Mouse (Mus musculus): ENCODE results near the gene Wdfy3.

GRCm38 (mm10) chr5:102084737-102085705, 15.3 kb upstream of the Wdfy3 start:
- no peak for TF ChIP-seq CTCF (IDR thresholded peaks at IDR 0.05; ENCODE audit: low read depth)
- TF ChIP-seq EP300 (IDR thresholded peaks at IDR 0.05; ENCODE audit: low read depth): no peak
